Mouse (Mus musculus): Measurements from ENCODE around the gene Carns1. TPM values are rescaled to one million over a fixed set of nuclear protein-coding genes. Genes with fewer than 3 reads are reported as not detected.

The Carns1 gene
- polyA plus RNA-seq, 1 experiment from 2014 or later: 3.9 TPM

GRCm38 (mm10) chr19:4214071-4214770, 38.9 kb upstream of the Carns1 start, which contains the start of the genes Clcf1 and AC109138.7:
Gene Clcf1 (plus strand): TSS chr19:4214238.
Gene AC109138.7 (plus strand): TSS chr19:4214357.
- Histone ChIP-seq H3K36me3 (no peaks in the 10 kb centered on the region), H3K4me3 (peak within 1 kb of the TSS; percentile 70), H3K4me1 (replicated peaks) (peaks cover 62% of the 10 kb centered on the region), H3K27ac (peak within 1 kb of the TSS; percentile 87), H3K9me3 (no peaks in the 10 kb centered on the region), H3K27me3 (ENCODE audit: insufficient read depth, poor library complexity, severe bottlenecking) (peaks cover 91% of the 10 kb centered on the region)
- WGBS: under 1% methylated on average over 49 of the region's 49 CpGs
- peak; percentile 57 for DNase-seq (ENCODE audit: low spot score)

- peak overlapping the region; percentile 70 for H3K4me3 ChIP-seq
- no peaks in the 10 kb centered on the region for H3K9me3 ChIP-seq
- H3K27ac ChIP-seq: peak overlapping the region; percentile 87; the same call in 1 of the 2 replicates
- H3K27me3 ChIP-seq (ENCODE audit: insufficient read depth, poor library complexity, severe bottlenecking): peaks cover 92% of the 10 kb centered on the region
- WGBS: 3% methylated on average over 9 of the region's 9 CpGs
- peaks cover 62% of the 10 kb centered on the region for H3K4me1 ChIP-seq (replicated peaks)
- DNase-seq (ENCODE audit: low spot score): no peak
- H3K36me3 ChIP-seq: no peaks in the 10 kb centered on the region
Observed at GRCm38 (mm10) chr19:4213524-4213974, 38.3 kb upstream of the Carns1 start.

- Histone ChIP-seq H3K4me3 (no peak overlapping the region), H3K4me1 (replicated peaks) (peaks cover 58% of the 10 kb centered on the region), H3K27ac (peak overlapping the region; percentile 64), H3K9me3 (no peaks in the 10 kb centered on the region), H3K27me3 (ENCODE audit: insufficient read depth, poor library complexity, severe bottlenecking) (peaks cover 83% of the 10 kb centered on the region), H3K36me3 (no peaks in the 10 kb centered on the region)
- WGBS: 13% methylated on average over 4 of the region's 4 CpGs
- no peak for DNase-seq (ENCODE audit: low spot score)
Observed at GRCm38 (mm10) chr19:4211891-4212588, 36.8 kb upstream of the Carns1 start.

- DNase-seq (ENCODE audit: low spot score): no peak
- H3K9me3 ChIP-seq: no peaks in the 10 kb centered on the region
- 68% methylated on average over 5 of the region's 5 CpGs for WGBS
- no peak overlapping the region for H3K27ac ChIP-seq
- no peak overlapping the region for H3K4me3 ChIP-seq
- H3K27me3 ChIP-seq (ENCODE audit: insufficient read depth, poor library complexity, severe bottlenecking): peaks cover 69% of the 10 kb centered on the region
- H3K36me3 ChIP-seq: no peaks in the 10 kb centered on the region
- peaks cover 29% of the 10 kb centered on the region for H3K4me1 ChIP-seq (replicated peaks)
Observed at GRCm38 (mm10) chr19:4208563-4208962, 33.3 kb upstream of the Carns1 start.

GRCm38 (mm10) chr19:4206971-4207370, 31.7 kb upstream of the Carns1 start:
- Histone ChIP-seq H3K27me3 (ENCODE audit: insufficient read depth, poor library complexity, severe bottlenecking) (peaks cover 59% of the 10 kb centered on the region), H3K36me3 (no peaks in the 10 kb centered on the region), H3K27ac (no peak overlapping the region), H3K4me3 (no peak overlapping the region), H3K4me1 (replicated peaks) (peaks cover 23% of the 10 kb centered on the region), H3K9me3 (no peaks in the 10 kb centered on the region)
- WGBS: 1% methylated on average over 2 of the region's 2 CpGs
- peak; percentile 71 for DNase-seq (ENCODE audit: low spot score)

- peaks cover 43% of the 10 kb centered on the region for H3K27me3 ChIP-seq (ENCODE audit: insufficient read depth, poor library complexity, severe bottlenecking)
- H3K9me3 ChIP-seq: no peaks in the 10 kb centered on the region
- DNase-seq (ENCODE audit: low spot score): no peak
- no peak overlapping the region for H3K27ac ChIP-seq
- H3K36me3 ChIP-seq: peaks cover 7% of the 10 kb centered on the region
- WGBS: 53% methylated on average over 4 of the region's 4 CpGs
- no peak overlapping the region for H3K4me3 ChIP-seq
- H3K4me1 ChIP-seq (replicated peaks): peaks cover 31% of the 10 kb centered on the region
Observed at GRCm38 (mm10) chr19:4204889-4205288, 29.6 kb upstream of the Carns1 start.

GRCm38 (mm10) chr19:4203604-4204326, 28.5 kb upstream of the Carns1 start:
- H3K4me1 ChIP-seq (replicated peaks): peaks cover 37% of the 10 kb centered on the region
- no peaks in the 10 kb centered on the region for H3K9me3 ChIP-seq
- DNase-seq (ENCODE audit: low spot score): no peak
- no peak overlapping the region for H3K27ac ChIP-seq
- H3K36me3 ChIP-seq: peaks cover 18% of the 10 kb centered on the region
- H3K4me3 ChIP-seq: no peak overlapping the region
- 66% methylated on average over 13 of the region's 13 CpGs for WGBS
- peaks cover 35% of the 10 kb centered on the region for H3K27me3 ChIP-seq (ENCODE audit: insufficient read depth, poor library complexity, severe bottlenecking)

- Histone ChIP-seq H3K36me3 (peaks cover 25% of the 10 kb centered on the region), H3K4me1 (replicated peaks) (peaks cover 37% of the 10 kb centered on the region), H3K27ac (no peak overlapping the region), H3K4me3 (0 out of 2 replicates have a peak overlapping the region, but pooled peaks have one; percentile 67), H3K27me3 (ENCODE audit: insufficient read depth, poor library complexity, severe bottlenecking) (peaks cover 30% of the 10 kb centered on the region), H3K9me3 (no peaks in the 10 kb centered on the region)
- DNase-seq (ENCODE audit: low spot score): no peak
- WGBS: 68% methylated on average over 3 of the region's 3 CpGs
Observed at GRCm38 (mm10) chr19:4203148-4203547, 27.9 kb upstream of the Carns1 start.

GRCm38 (mm10) chr19:4202149-4202548, 26.9 kb upstream of the Carns1 start:
- H3K4me3 ChIP-seq: peak overlapping the region; percentile 67
- peaks cover 35% of the 10 kb centered on the region for H3K36me3 ChIP-seq
- H3K27me3 ChIP-seq (ENCODE audit: insufficient read depth, poor library complexity, severe bottlenecking): peaks cover 27% of the 10 kb centered on the region
- H3K27ac ChIP-seq: peak overlapping the region; percentile 89
- H3K9me3 ChIP-seq: no peaks in the 10 kb centered on the region
- 28% methylated on average over 7 of the region's 7 CpGs for whole genome bisulfite sequencing
- H3K4me1 ChIP-seq (replicated peaks): peaks cover 37% of the 10 kb centered on the region
- no peak for DNase-seq (ENCODE audit: low spot score)

GRCm38 (mm10) chr19:4201291-4201909, 26.1 kb upstream of the Carns1 start, which contains the start of gene Rad9a:
Gene Rad9a (minus strand): TSS chr19:4201662.
- peaks cover 22% of the 10 kb centered on the region for H3K27me3 ChIP-seq (ENCODE audit: insufficient read depth, poor library complexity, severe bottlenecking)
- H3K36me3 ChIP-seq: peaks cover 42% of the 10 kb centered on the region
- peak within 1 kb of the TSS; percentile 67 for H3K4me3 ChIP-seq
- peak within 1 kb of the TSS; percentile 89 for H3K27ac ChIP-seq
- peak; percentile 96 for DNase-seq (ENCODE audit: low spot score)
- H3K4me1 ChIP-seq (replicated peaks): peaks cover 36% of the 10 kb centered on the region
- under 1% methylated on average over 34 of the region's 34 CpGs for WGBS
- H3K9me3 ChIP-seq: no peaks in the 10 kb centered on the region

GRCm38 (mm10) chr19:4197180-4197579, 21.9 kb upstream of the Carns1 start:
- H3K27me3 ChIP-seq (ENCODE audit: insufficient read depth, poor library complexity, severe bottlenecking): no peaks in the 10 kb centered on the region
- H3K4me3 ChIP-seq: no peak overlapping the region
- peaks cover 51% of the 10 kb centered on the region for H3K4me1 ChIP-seq (replicated peaks)
- DNase-seq (ENCODE audit: low spot score): no peak
- H3K27ac ChIP-seq: no peak overlapping the region
- peaks cover 78% of the 10 kb centered on the region for H3K36me3 ChIP-seq
- WGBS: 73% methylated on average over 3 of the region's 3 CpGs
- no peaks in the 10 kb centered on the region for H3K9me3 ChIP-seq

GRCm38 (mm10) chr19:4196548-4196947, 21.3 kb upstream of the Carns1 start:
- no peak for DNase-seq (ENCODE audit: low spot score)
- H3K4me3 ChIP-seq: no peak overlapping the region
- no peaks in the 10 kb centered on the region for H3K9me3 ChIP-seq
- peaks cover 78% of the 10 kb centered on the region for H3K36me3 ChIP-seq
- H3K27me3 ChIP-seq (ENCODE audit: insufficient read depth, poor library complexity, severe bottlenecking): no peaks in the 10 kb centered on the region
- 60% methylated on average over 5 of the region's 5 CpGs for WGBS
- peaks cover 50% of the 10 kb centered on the region for H3K4me1 ChIP-seq (replicated peaks)
- H3K27ac ChIP-seq: no peak overlapping the region
